Mouse (Mus musculus) CH12.LX (cell line): ENCODE measurements around the gene Mier1. TPM values are rescaled to one million over a fixed set of nuclear protein-coding genes. Genes with fewer than 3 reads are reported as not detected.

Experiments used
- DNase-seq: peaks from one replicate; pipeline ENCODE4 v3.0.0-alpha.2; 2013; ENCODE audit errors: extremely low read depth
- H3K27ac ChIP-seq: 2 replicates; pipeline ENCODE4 v1.5.1; 2012; ENCODE audit warnings: low read depth, mild to moderate bottlenecking, control low read depth, moderate library complexity; ENCODE audit not compliant: insufficient read depth
- H3K27me3 ChIP-seq: replicated peaks from 2 replicates; pipeline ENCODE3; 2012; ENCODE audit warnings: inconsistent platforms
- H3K36me3 ChIP-seq, 2 experiments: replicated peaks in 1 of 2; 2 replicates each; pipeline versions ENCODE3 to v1.6.1; 2012; ENCODE audit warnings: inconsistent platforms in 1 of 2, low read length in 1 of 2, mild to moderate bottlenecking in 1 of 2, mixed read lengths in 1 of 2, moderate library complexity in 1 of 2; ENCODE audit not compliant: control insufficient read depth in 1 of 2, insufficient read depth in 1 of 2
- H3K4me1 ChIP-seq, 2 experiments: 2 replicates each; pipeline ENCODE4 v1.6.1; 2012; ENCODE audit warnings: inconsistent platforms in 1 of 2, moderate library complexity in 1 of 2; ENCODE audit not compliant: insufficient read depth in 2 of 2, control insufficient read depth in 1 of 2
- H3K4me2 ChIP-seq: 2 replicates; pipeline ENCODE4 v1.6.1; 2012; ENCODE audit warnings: low read depth, mild to moderate bottlenecking, control low read depth; ENCODE audit not compliant: poor library complexity, insufficient read depth, severe bottlenecking
- H3K4me3 ChIP-seq, 3 experiments: fragments of 150-350 bp in 1 of 3; sonication (generic) in 1 of 3; replicated peaks in 1 of 3; 2 replicates each; pipeline versions ENCODE3 to v1.5.1; 2011 to 2012; ENCODE audit warnings: low read depth in 2 of 3, low read length in 2 of 3, mild to moderate bottlenecking in 2 of 3, moderate library complexity in 2 of 3, control low read depth in 1 of 3, improper control_type of control experiment in 1 of 3, inconsistent platforms in 1 of 3, mixed read lengths in 1 of 3; ENCODE audit not compliant: poor library complexity in 1 of 3
- H3K79me2 ChIP-seq: replicated peaks from 2 replicates; pipeline ENCODE4 v1.6.1; 2012; ENCODE audit warnings: mild to moderate bottlenecking, moderate library complexity; ENCODE audit not compliant: control insufficient read depth, poor library complexity, insufficient read depth, severe bottlenecking; ENCODE audit errors: extremely low read depth
- H3K9ac ChIP-seq: 2 replicates; pipeline ENCODE4 v1.6.1; 2012; ENCODE audit warnings: low read depth, mild to moderate bottlenecking, control low read depth, moderate library complexity; ENCODE audit not compliant: insufficient read depth
- H3K9me3 ChIP-seq: replicated peaks from 2 replicates; pipeline ENCODE3; 2012; ENCODE audit warnings: low read length, inconsistent platforms, mixed read lengths
- BHLHE40 ChIP-seq: IDR thresholded peaks from 2 replicates; pipeline ENCODE4 v1.6.1; 2011; ENCODE audit warnings: mild to moderate bottlenecking, low read depth, low read length, improper control_type of control experiment
- CHD1 ChIP-seq: IDR thresholded peaks from 2 replicates; pipeline ENCODE4 v1.6.1; 2012; ENCODE audit warnings: low read depth, low read length, improper control_type of control experiment, inconsistent platforms
- CHD2 ChIP-seq: IDR thresholded peaks from 2 replicates; pipeline ENCODE4 v1.6.1; 2011; ENCODE audit warnings: low read length, improper control_type of control experiment
- CTCF ChIP-seq, 2 experiments: IDR thresholded peaks in 1 of 2; conservative IDR thresholded peaks in 1 of 2; 2 replicates each; pipeline ENCODE4 v1.5.1; 2011 to 2012; ENCODE audit warnings: low read depth in 2 of 2, low read length in 2 of 2, improper control_type of control experiment in 1 of 2, inconsistent platforms in 1 of 2, mild to moderate bottlenecking in 1 of 2, moderate library complexity in 1 of 2
- E2F4 ChIP-seq: IDR thresholded peaks from 2 replicates; pipeline ENCODE4 v1.6.1; 2011; ENCODE audit warnings: low read depth, low read length, improper control_type of control experiment; ENCODE audit not compliant: insufficient replicate concordance
- ELF1 ChIP-seq: IDR thresholded peaks from 2 replicates; pipeline ENCODE4 v1.6.1; 2014; ENCODE audit warnings: low read depth, mild to moderate bottlenecking, inconsistent platforms, low read length, improper control_type of control experiment
- EP300 ChIP-seq: IDR thresholded peaks from 2 replicates; pipeline ENCODE4 v1.6.1; 2011; ENCODE audit warnings: low read length, improper control_type of control experiment
- ETS1 ChIP-seq: conservative IDR thresholded peaks from 2 replicates; pipeline ENCODE4 v1.6.1; 2012; ENCODE audit warnings: low read depth, mild to moderate bottlenecking, inconsistent platforms, low read length, improper control_type of control experiment, moderate library complexity
- GABPA ChIP-seq: IDR thresholded peaks from 2 replicates; pipeline ENCODE4 v1.6.1; 2012; ENCODE audit warnings: low read depth, low read length, improper control_type of control experiment, inconsistent platforms; ENCODE audit not compliant: insufficient replicate concordance
- HCFC1 ChIP-seq: IDR thresholded peaks from 2 replicates; pipeline ENCODE4 v1.6.1; 2012; ENCODE audit warnings: low read depth, mild to moderate bottlenecking, inconsistent platforms, low read length, improper control_type of control experiment
- IRF4 ChIP-seq: IDR thresholded peaks from 2 replicates; pipeline ENCODE4 v1.6.1; 2014; ENCODE audit warnings: low read depth, mild to moderate bottlenecking, inconsistent platforms, low read length, improper control_type of control experiment
- JUND ChIP-seq: conservative IDR thresholded peaks from 2 replicates; pipeline ENCODE4 v1.6.1; 2011; ENCODE audit warnings: low read depth, low read length, improper control_type of control experiment
- KAT2A ChIP-seq: IDR thresholded peaks from 2 replicates; pipeline ENCODE4 v1.6.1; 2012; ENCODE audit warnings: low read length, improper control_type of control experiment, inconsistent platforms; ENCODE audit not compliant: insufficient replicate concordance
- MAFK ChIP-seq: IDR thresholded peaks from 2 replicates; pipeline ENCODE4 v1.6.1; 2011; ENCODE audit warnings: low read length, improper control_type of control experiment; ENCODE audit not compliant: insufficient replicate concordance
- MAX ChIP-seq: IDR thresholded peaks from 2 replicates; pipeline ENCODE4 v1.6.1; 2011; ENCODE audit warnings: low read length, improper control_type of control experiment
- MAZ ChIP-seq: IDR thresholded peaks from 2 replicates; pipeline ENCODE4 v1.6.1; 2012; ENCODE audit warnings: low read depth, mild to moderate bottlenecking, inconsistent platforms, low read length, improper control_type of control experiment, moderate library complexity
- MEF2A ChIP-seq: IDR thresholded peaks from 2 replicates; pipeline ENCODE4 v1.6.1; 2014; ENCODE audit warnings: low read depth, mild to moderate bottlenecking, inconsistent platforms, low read length, improper control_type of control experiment, borderline replicate concordance
- MXI1 ChIP-seq: IDR thresholded peaks from 2 replicates; pipeline ENCODE4 v1.6.1; 2011; ENCODE audit warnings: mild to moderate bottlenecking, low read depth, low read length, improper control_type of control experiment
- MYC ChIP-seq: IDR thresholded peaks from 2 replicates; pipeline ENCODE4 v1.6.1; 2011; ENCODE audit warnings: low read depth, mild to moderate bottlenecking, improper control_type of control experiment, low read length
- NELFE ChIP-seq: IDR thresholded peaks from 2 replicates; pipeline ENCODE4 v1.6.1; 2011; ENCODE audit warnings: low read depth, low read length, improper control_type of control experiment
- NRF1 ChIP-seq: IDR thresholded peaks from 2 replicates; pipeline ENCODE4 v1.6.1; 2014; ENCODE audit warnings: low read depth, mild to moderate bottlenecking, inconsistent platforms, low read length, improper control_type of control experiment, moderate library complexity
- PAX5 ChIP-seq: IDR thresholded peaks from 2 replicates; pipeline ENCODE4 v1.6.1; 2012; ENCODE audit warnings: low read length, inconsistent platforms, mixed read lengths
- POLR2A ChIP-seq: IDR thresholded peaks from 2 replicates; pipeline ENCODE4 v1.6.1; 2011; ENCODE audit warnings: low read depth, mild to moderate bottlenecking, improper control_type of control experiment, low read length
- POLR2AphosphoS2 ChIP-seq: IDR thresholded peaks from 2 replicates; pipeline ENCODE4 v1.6.1; 2011; ENCODE audit warnings: low read depth, low read length, improper control_type of control experiment
- RCOR1 ChIP-seq: conservative IDR thresholded peaks from 2 replicates; pipeline ENCODE4 v1.6.1; 2012; ENCODE audit warnings: low read depth, mild to moderate bottlenecking, inconsistent platforms, low read length, improper control_type of control experiment
- SIN3A ChIP-seq: IDR thresholded peaks from 2 replicates; pipeline ENCODE4 v1.6.1; 2012; ENCODE audit warnings: low read length, improper control_type of control experiment, inconsistent platforms
- TBP ChIP-seq: conservative IDR thresholded peaks from 2 replicates; pipeline ENCODE4 v1.6.1; 2011; ENCODE audit warnings: low read depth, low read length, improper control_type of control experiment
- UBTF ChIP-seq: IDR thresholded peaks from 2 replicates; pipeline ENCODE4 v1.6.1; 2012; ENCODE audit warnings: low read depth, mild to moderate bottlenecking, inconsistent platforms, low read length, improper control_type of control experiment, moderate library complexity
- USF1 ChIP-seq: IDR thresholded peaks from 2 replicates; pipeline ENCODE4 v1.6.1; 2014; ENCODE audit warnings: low read depth, mild to moderate bottlenecking, inconsistent platforms, low read length, improper control_type of control experiment
- USF2 ChIP-seq: conservative IDR thresholded peaks from 2 replicates; pipeline ENCODE4 v1.6.1; 2011; ENCODE audit warnings: low read depth, low read length, improper control_type of control experiment
- ZKSCAN1 ChIP-seq: IDR thresholded peaks from 2 replicates; pipeline ENCODE4 v1.6.1; 2012; ENCODE audit warnings: low read depth, inconsistent platforms, low read length, improper control_type of control experiment, borderline replicate concordance
- ZNF384 ChIP-seq: IDR thresholded peaks from 2 replicates; pipeline ENCODE4 v1.6.1; 2012; ENCODE audit warnings: low read depth, low read length, improper control_type of control experiment, inconsistent platforms
- dilution Hi-C: fragments of 300-500 bp; cut with MboI; formaldehyde crosslinking; loops from 2 replicates; pipeline ENCODE4 v1.14.3; 2020; ENCODE audit warnings: low sequenced_read_pairs; ENCODE audit not compliant: extremely low pct_unique_long_range_greater_than_20kb, extremely low pct_ligation_motif_present
- in situ Hi-C: fragments of 300-500 bp; cut with MboI; formaldehyde crosslinking; loops from 3 replicates; pipeline ENCODE4 v1.14.3; 2019; ENCODE audit warnings: low sequenced_read_pairs, low pct_ligation_motif_present, low pct_unique_long_range_greater_than_20kb, mixed read lengths
- polyA plus RNA-seq: library from polyadenylated mRNA; unstranded; fragments of >175 nt; gene quantifications from 2 replicates; pipeline ENCODE4 v1.2.1, GENCODE M21; 2012; ENCODE audit warnings: low read depth; ENCODE audit not compliant: insufficient read length
- total RNA-seq, 2 experiments: library from RNA; depleted of rRNA; stranded (reverse); fragments of 300-350 nt in 1 of 2; fragments of >200 nt in 1 of 2; gene quantifications; 2 replicates each; pipeline ENCODE4 v1.2.3; 2012 to 2014

Mier1 gene
- 34.4 and 36.2 TPM in 2 replicates for total RNA-seq (2012; rRNA removed)
- 22.5 and 24.9 TPM in 2 replicates for total RNA-seq (2014; rRNA removed)
- 35.0 and 50.3 TPM in 2 replicates for polyA plus RNA-seq

- dilution Hi-C loops (no loop called here), in situ Hi-C loops (no loop called here)
- Histone ChIP-seq H3K79me2 (peaks cover 8% of the 10 kb centered on the region; the same call in 1 of the 2 replicates), H3K4me2 (peak within 1 kb of the TSS; percentile 75), H3K4me3 (peak within 1 kb of the TSS; percentile 86 to 87 (median 87)), H3K9me3 (no peaks in the 10 kb centered on the region), H3K36me3 (peaks cover 0 to 25% of the 10 kb centered on the region in 2 experiments), H3K27ac (peak within 1 kb of the TSS; percentile 79), H3K9ac (peak within 1 kb of the TSS; percentile 83), H3K27me3 (no peaks in the 10 kb centered on the region), H3K4me1 (peaks cover 9 to 35% of the 10 kb centered on the region in 2 experiments)
- TF ChIP-seq ZNF384 (no peak), SIN3A (peak; percentile 89), MAZ (0 out of 2 replicates have a peak, but pooled peaks have one; percentile 63), E2F4 (no peak), JUND (no peak), MXI1 (peak; percentile 91), CHD1 (no peak), UBTF (no peak), CTCF (conservative IDR thresholded peaks at IDR 0.05 in 1 of 2, IDR thresholded peaks at IDR 0.05 in 1 of 2; ENCODE audit: low read depth in 2 of 2, low read length in 2 of 2) (no peak), USF2 (no peak), GABPA (no peak), MAX (no peak), HCFC1 (peak; percentile 67), ZKSCAN1 (no peak), CHD2 (peak; percentile 85; the same call in 1 of the 2 replicates), POLR2AphosphoS2 (no peak), RCOR1 (no peak), IRF4 (no peak; the same call in 1 of the 2 replicates), MYC (no peak), NRF1 (peak; percentile 89), MEF2A (no peak; the same call in none of the 2 replicates), BHLHE40 (no peak), TBP (no peak), PAX5 (no peak), EP300 (no peak), POLR2A (peak; percentile 62), USF1 (no peak), KAT2A (no peak), MAFK (0 out of 2 replicates have a peak, but pooled peaks have one; percentile 16), NELFE (peak; percentile 69), ELF1 (peak; percentile 91), ETS1 (no peak)
- peak; percentile 89 for DNase-seq
Observed at GRCm38 (mm10) chr4:103114184-103115111, at the start of gene Mier1, which contains the start of gene Wdr78. Gene Mier1, plus strand, starts transcription at chr4:103114390. Gene Wdr78, minus strand, starts transcription at chr4:103114555.
